Mouse (Mus musculus): Measurements from ENCODE around the gene Nit2. TPM values are rescaled to one million over a fixed set of nuclear protein-coding genes. Genes with fewer than 3 reads are reported as not detected.
"Not testable (repeated sequence)": the region's sequence is repeated elsewhere in the genome, so short reads cannot be mapped to it uniquely, and the experiment has no call there.

Nit2 gene
- polyA plus RNA-seq, 1 experiment, result 154 TPM

GRCm38 (mm10) chr16:57177664-57178063 is 10.5 kb upstream of the Nit2 start:
- TF ChIP-seq EP300 (IDR thresholded peaks at IDR 0.05; ENCODE audit: insufficient read depth, low read depth, low read length), result no peak
- no peak for TF ChIP-seq POLR2A (IDR thresholded peaks at IDR 0.05; ENCODE audit: insufficient read depth, low read length)
- TF ChIP-seq CTCF (IDR thresholded peaks at IDR 0.05; ENCODE audit: low read depth, low read length), result no peak
- Histone ChIP-seq H3K9ac (ENCODE audit: low read depth, poor library complexity, severe bottlenecking) (no peak overlapping the region), H3K9me3 (replicated peaks; ENCODE audit: control insufficient read depth, insufficient read depth, low read length, poor library complexity, severe bottlenecking) (no peaks in the 10 kb centered on the region), H3K4me3 (ENCODE audit: low read depth, low read length) (no peak overlapping the region), H3K36me3 (ENCODE audit: control insufficient read depth, insufficient read depth, low read length, poor library complexity, severe bottlenecking) (no peaks in the 10 kb centered on the region; the same call in 1 of the 2 replicates), H3K27ac (ENCODE audit: insufficient read depth, low read length) (no peak overlapping the region), H3K27me3 (ENCODE audit: control insufficient read depth, insufficient read depth, low read length, poor library complexity, severe bottlenecking) (no peaks in the 10 kb centered on the region), H3K4me1 (ENCODE audit: control insufficient read depth, insufficient read depth, low read length) (peaks cover 1% of the 10 kb centered on the region)

GRCm38 (mm10) chr16:57177254-57177653 is 10.1 kb upstream of the Nit2 start:
- no peak overlapping the region for H3K27ac ChIP-seq (ENCODE audit: insufficient read depth, low read length)
- no peaks in the 10 kb centered on the region; the same call in 1 of the 2 replicates for H3K36me3 ChIP-seq (ENCODE audit: control insufficient read depth, insufficient read depth, low read length, poor library complexity, severe bottlenecking)
- no peak overlapping the region for H3K4me3 ChIP-seq (ENCODE audit: low read depth, low read length)
- H3K27me3 ChIP-seq (ENCODE audit: control insufficient read depth, insufficient read depth, low read length, poor library complexity, severe bottlenecking), result no peaks in the 10 kb centered on the region
- H3K9me3 ChIP-seq (replicated peaks; ENCODE audit: control insufficient read depth, insufficient read depth, low read length, poor library complexity, severe bottlenecking), result no peaks in the 10 kb centered on the region
- peaks cover 1% of the 10 kb centered on the region for H3K4me1 ChIP-seq (ENCODE audit: control insufficient read depth, insufficient read depth, low read length)
- no peak overlapping the region for H3K9ac ChIP-seq (ENCODE audit: low read depth, poor library complexity, severe bottlenecking)
- TF ChIP-seq CTCF (IDR thresholded peaks at IDR 0.05; ENCODE audit: low read depth, low read length) (peak; percentile 44), POLR2A (IDR thresholded peaks at IDR 0.05; ENCODE audit: insufficient read depth, low read length) (no peak)

GRCm38 (mm10) chr16:57176276-57176675 is 9.1 kb upstream of the Nit2 start:
- Histone ChIP-seq H3K27me3 (ENCODE audit: control insufficient read depth, insufficient read depth, low read length, poor library complexity, severe bottlenecking) (no peaks in the 10 kb centered on the region), H3K36me3 (ENCODE audit: control insufficient read depth, insufficient read depth, low read length, poor library complexity, severe bottlenecking) (no peaks in the 10 kb centered on the region), H3K9ac (ENCODE audit: low read depth, poor library complexity, severe bottlenecking) (0 out of 2 replicates have a peak overlapping the region, but pooled peaks have one; percentile 20), H3K9me3 (replicated peaks; ENCODE audit: control insufficient read depth, insufficient read depth, low read length, poor library complexity, severe bottlenecking) (no peaks in the 10 kb centered on the region), H3K27ac (ENCODE audit: insufficient read depth, low read length) (peak overlapping the region; percentile 88), H3K4me3 (ENCODE audit: low read depth, low read length) (no peak overlapping the region), H3K4me1 (ENCODE audit: control insufficient read depth, insufficient read depth, low read length) (no peaks in the 10 kb centered on the region)
- TF ChIP-seq CTCF (IDR thresholded peaks at IDR 0.05; ENCODE audit: low read depth, low read length) (no peak), POLR2A (IDR thresholded peaks at IDR 0.05; ENCODE audit: insufficient read depth, low read length) (no peak), EP300 (IDR thresholded peaks at IDR 0.05; ENCODE audit: insufficient read depth, low read depth, low read length) (no peak)

GRCm38 (mm10) chr16:57175751-57176150 is 8.6 kb upstream of the Nit2 start:
- Histone ChIP-seq H3K27ac (ENCODE audit: insufficient read depth, low read length) (peak overlapping the region; percentile 88), H3K9ac (ENCODE audit: low read depth, poor library complexity, severe bottlenecking) (0 out of 2 replicates have a peak overlapping the region, but pooled peaks have one; percentile 20), H3K9me3 (replicated peaks; ENCODE audit: control insufficient read depth, insufficient read depth, low read length, poor library complexity, severe bottlenecking) (no peaks in the 10 kb centered on the region), H3K4me1 (ENCODE audit: control insufficient read depth, insufficient read depth, low read length) (no peaks in the 10 kb centered on the region), H3K27me3 (ENCODE audit: control insufficient read depth, insufficient read depth, low read length, poor library complexity, severe bottlenecking) (no peaks in the 10 kb centered on the region), H3K4me3 (ENCODE audit: low read depth, low read length) (no peak overlapping the region), H3K36me3 (ENCODE audit: control insufficient read depth, insufficient read depth, low read length, poor library complexity, severe bottlenecking) (no peaks in the 10 kb centered on the region)
- TF ChIP-seq POLR2A (IDR thresholded peaks at IDR 0.05; ENCODE audit: insufficient read depth, low read length) (no peak), CTCF (IDR thresholded peaks at IDR 0.05; ENCODE audit: low read depth, low read length) (no peak), EP300 (IDR thresholded peaks at IDR 0.05; ENCODE audit: insufficient read depth, low read depth, low read length) (no peak)

- H3K36me3 ChIP-seq (ENCODE audit: control insufficient read depth, insufficient read depth, low read length, poor library complexity, severe bottlenecking), result not testable (repeated sequence)
These were observed 7.3 kb upstream of the Nit2 start for GRCm38 (mm10) chr16:57174480-57174879.

GRCm38 (mm10) chr16:57171570-57171969 is 4.4 kb upstream of the Nit2 start:
- Histone ChIP-seq H3K27ac (ENCODE audit: insufficient read depth, low read length) (no peak overlapping the region), H3K27me3 (ENCODE audit: control insufficient read depth, insufficient read depth, low read length, poor library complexity, severe bottlenecking) (no peaks in the 10 kb centered on the region), H3K4me3 (ENCODE audit: low read depth, low read length) (no peak overlapping the region), H3K9ac (ENCODE audit: low read depth, poor library complexity, severe bottlenecking) (no peak overlapping the region), H3K4me1 (ENCODE audit: control insufficient read depth, insufficient read depth, low read length) (no peaks in the 10 kb centered on the region), H3K36me3 (ENCODE audit: control insufficient read depth, insufficient read depth, low read length, poor library complexity, severe bottlenecking) (no peaks in the 10 kb centered on the region), H3K9me3 (replicated peaks; ENCODE audit: control insufficient read depth, insufficient read depth, low read length, poor library complexity, severe bottlenecking) (no peaks in the 10 kb centered on the region)
- no peak for TF ChIP-seq EP300 (IDR thresholded peaks at IDR 0.05; ENCODE audit: insufficient read depth, low read depth, low read length)
- no peak for TF ChIP-seq CTCF (IDR thresholded peaks at IDR 0.05; ENCODE audit: low read depth, low read length)
- no peak for TF ChIP-seq POLR2A (IDR thresholded peaks at IDR 0.05; ENCODE audit: insufficient read depth, low read length)

More at GRCm38 (mm10) chr16:57174480-57174879, 7.3 kb upstream of the Nit2 start:
- not testable (repeated sequence) for H3K27me3 ChIP-seq (ENCODE audit: control insufficient read depth, insufficient read depth, low read length, poor library complexity, severe bottlenecking); H3K9ac ChIP-seq (ENCODE audit: low read depth, poor library complexity, severe bottlenecking); H3K4me1 ChIP-seq (ENCODE audit: control insufficient read depth, insufficient read depth, low read length); H3K4me3 ChIP-seq (ENCODE audit: low read depth, low read length); H3K9me3 ChIP-seq (replicated peaks; ENCODE audit: control insufficient read depth, insufficient read depth, low read length, poor library complexity, severe bottlenecking)
- H3K27ac ChIP-seq (ENCODE audit: insufficient read depth, low read length), result peak overlapping the region; percentile 72

All from ES-Bruce4 (cell line).